Mouse (Mus musculus): ENCODE data around the gene Hoxa10. TPM values are rescaled to one million over a fixed set of nuclear protein-coding genes. Genes with fewer than 3 reads are reported as not detected.

The Hoxa10 gene
- polyA plus RNA-seq, 1 experiment from 2014 or later: 0.18 TPM

- Histone ChIP-seq H3K9ac (ENCODE audit: low read length) (peak overlapping the region; percentile 71), H3K4me1 (ENCODE audit: control insufficient read depth, insufficient read depth, low read length) (peaks cover 18% of the 10 kb centered on the region), H3K27ac (ENCODE audit: low read length) (peak overlapping the region; percentile 84), H3K4me3 (replicated peaks; ENCODE audit: low read length) (peak overlapping the region; percentile 71), H3K36me3 (ENCODE audit: control insufficient read depth, insufficient read depth, low read length) (no peaks in the 10 kb centered on the region), H3K27me3 (ENCODE audit: control insufficient read depth, insufficient read depth, low read length) (peaks cover 8% of the 10 kb centered on the region; the same call in 1 of the 2 replicates), H3K4me2 (ENCODE audit: low read depth, low read length) (peak overlapping the region; percentile 84), H3K9me3 (replicated peaks; ENCODE audit: control insufficient read depth, low read length) (no peaks in the 10 kb centered on the region)
- 20% methylated on average over 30 of the region's 30 CpGs for WGBS
- no peak for ATAC-seq (ENCODE audit: insufficient read depth, low FRiP score)
These were observed 40.4 kb downstream of the Hoxa10 start for GRCm38 (mm10) chr6:52200073-52200750.

GRCm38 (mm10) chr6:52197271-52197670 lies 43.4 kb downstream of the Hoxa10 start:
- Histone ChIP-seq H3K9me3 (replicated peaks; ENCODE audit: control insufficient read depth, low read length) (no peaks in the 10 kb centered on the region), H3K4me1 (ENCODE audit: control insufficient read depth, insufficient read depth, low read length) (peaks cover 29% of the 10 kb centered on the region), H3K9ac (ENCODE audit: low read length) (peak overlapping the region; percentile 58), H3K4me2 (ENCODE audit: low read depth, low read length) (peak overlapping the region; percentile 45), H3K36me3 (ENCODE audit: control insufficient read depth, insufficient read depth, low read length) (no peaks in the 10 kb centered on the region), H3K4me3 (replicated peaks; ENCODE audit: low read length) (peak overlapping the region; percentile 23), H3K27me3 (ENCODE audit: control insufficient read depth, insufficient read depth, low read length) (peaks cover 8% of the 10 kb centered on the region; the same call in 1 of the 2 replicates), H3K27ac (ENCODE audit: low read length) (peak overlapping the region; percentile 89)
- ATAC-seq (ENCODE audit: insufficient read depth, low FRiP score): peak; percentile 82
- WGBS: 4% methylated on average over 10 of the region's 10 CpGs

GRCm38 (mm10) chr6:52196811-52197210 lies 43.8 kb downstream of the Hoxa10 start:
- Histone ChIP-seq H3K27me3 (ENCODE audit: control insufficient read depth, insufficient read depth, low read length) (peaks cover 8% of the 10 kb centered on the region; the same call in 1 of the 2 replicates), H3K36me3 (ENCODE audit: control insufficient read depth, insufficient read depth, low read length) (no peaks in the 10 kb centered on the region), H3K9me3 (replicated peaks; ENCODE audit: control insufficient read depth, low read length) (no peaks in the 10 kb centered on the region), H3K4me2 (ENCODE audit: low read depth, low read length) (peak overlapping the region; percentile 45), H3K4me1 (ENCODE audit: control insufficient read depth, insufficient read depth, low read length) (peaks cover 29% of the 10 kb centered on the region), H3K9ac (ENCODE audit: low read length) (peak overlapping the region; percentile 58), H3K27ac (ENCODE audit: low read length) (peak overlapping the region; percentile 89), H3K4me3 (replicated peaks; ENCODE audit: low read length) (peak overlapping the region; percentile 23)
- no peak for ATAC-seq (ENCODE audit: insufficient read depth, low FRiP score)
- 14% methylated on average over 9 of the region's 9 CpGs for WGBS

GRCm38 (mm10) chr6:52194690-52195089 lies 46.0 kb downstream of the Hoxa10 start:
- peaks cover 29% of the 10 kb centered on the region for H3K4me1 ChIP-seq (ENCODE audit: control insufficient read depth, insufficient read depth, low read length)
- peak overlapping the region; percentile 85 for H3K27ac ChIP-seq (ENCODE audit: low read length)
- no peak for ATAC-seq (ENCODE audit: insufficient read depth, low FRiP score)
- 19% methylated on average over 10 of the region's 10 CpGs for WGBS
- H3K9me3 ChIP-seq (replicated peaks; ENCODE audit: control insufficient read depth, low read length): no peaks in the 10 kb centered on the region
- no peak overlapping the region for H3K4me3 ChIP-seq (replicated peaks; ENCODE audit: low read length)
- H3K27me3 ChIP-seq (ENCODE audit: control insufficient read depth, insufficient read depth, low read length): peaks cover 1% of the 10 kb centered on the region; the same call in 1 of the 2 replicates
- peak overlapping the region; percentile 63 for H3K9ac ChIP-seq (ENCODE audit: low read length)
- no peaks in the 10 kb centered on the region for H3K36me3 ChIP-seq (ENCODE audit: control insufficient read depth, insufficient read depth, low read length)
- peak overlapping the region; percentile 94 for H3K4me2 ChIP-seq (ENCODE audit: low read depth, low read length)

- H3K9ac ChIP-seq (ENCODE audit: low read length): peak overlapping the region; percentile 82
- peaks cover 38% of the 10 kb centered on the region for H3K4me1 ChIP-seq (ENCODE audit: control insufficient read depth, insufficient read depth, low read length)
- no peaks in the 10 kb centered on the region for H3K9me3 ChIP-seq (replicated peaks; ENCODE audit: control insufficient read depth, low read length)
- H3K4me2 ChIP-seq (ENCODE audit: low read depth, low read length): peak overlapping the region; percentile 94
- H3K4me3 ChIP-seq (replicated peaks; ENCODE audit: low read length): peak overlapping the region; percentile 71
- H3K36me3 ChIP-seq (ENCODE audit: control insufficient read depth, insufficient read depth, low read length): no peaks in the 10 kb centered on the region
- WGBS: 1% methylated on average over 43 of the region's 55 CpGs
- peak overlapping the region; percentile 95 for H3K27ac ChIP-seq (ENCODE audit: low read length)
- 0 out of 2 replicates have a peak, but pooled peaks cover 5% of the 10 kb centered on the region for H3K27me3 ChIP-seq (ENCODE audit: control insufficient read depth, insufficient read depth, low read length)
- peak; percentile 81 for ATAC-seq (ENCODE audit: insufficient read depth, low FRiP score)
These were observed 48.6 kb downstream of the Hoxa10 start for GRCm38 (mm10) chr6:52191860-52192550.

GRCm38 (mm10) chr6:52190906-52191810 lies 49.5 kb downstream of the Hoxa10 start, which contains the start of gene Hoxa4:
Gene Hoxa4 (minus strand): TSS chr6:52191753.
- peak within 1 kb of the TSS; percentile 94 for H3K4me2 ChIP-seq (ENCODE audit: low read depth, low read length)
- peak within 1 kb of the TSS; percentile 95 for H3K9ac ChIP-seq (ENCODE audit: low read length)
- peaks cover 37% of the 10 kb centered on the region for H3K4me1 ChIP-seq (ENCODE audit: control insufficient read depth, insufficient read depth, low read length)
- peak within 1 kb of the TSS; percentile 96 for H3K27ac ChIP-seq (ENCODE audit: low read length)
- WGBS: 1% methylated on average over 81 of the region's 102 CpGs
- peak within 1 kb of the TSS; percentile 71 for H3K4me3 ChIP-seq (replicated peaks; ENCODE audit: low read length)
- peak; percentile 6; the same call in 1 of the 2 replicates for ATAC-seq (ENCODE audit: insufficient read depth, low FRiP score)
- H3K36me3 ChIP-seq (ENCODE audit: control insufficient read depth, insufficient read depth, low read length): no peaks in the 10 kb centered on the region
- H3K27me3 ChIP-seq (ENCODE audit: control insufficient read depth, insufficient read depth, low read length): 0 out of 2 replicates have a peak, but pooled peaks cover 5% of the 10 kb centered on the region
- H3K9me3 ChIP-seq (replicated peaks; ENCODE audit: control insufficient read depth, low read length): no peaks in the 10 kb centered on the region

GRCm38 (mm10) chr6:52190410-52190809 lies 50.2 kb downstream of the Hoxa10 start:
- peak overlapping the region; percentile 95 for H3K9ac ChIP-seq (ENCODE audit: low read length)
- peak overlapping the region; percentile 96 for H3K27ac ChIP-seq (ENCODE audit: low read length)
- peak overlapping the region; percentile 71 for H3K4me3 ChIP-seq (replicated peaks; ENCODE audit: low read length)
- H3K4me2 ChIP-seq (ENCODE audit: low read depth, low read length): peak overlapping the region; percentile 94
- H3K36me3 ChIP-seq (ENCODE audit: control insufficient read depth, insufficient read depth, low read length): no peaks in the 10 kb centered on the region
- WGBS: 8% methylated on average over 23 of the region's 23 CpGs
- peaks cover 37% of the 10 kb centered on the region for H3K4me1 ChIP-seq (ENCODE audit: control insufficient read depth, insufficient read depth, low read length)
- no peaks in the 10 kb centered on the region for H3K9me3 ChIP-seq (replicated peaks; ENCODE audit: control insufficient read depth, low read length)
- no peak for ATAC-seq (ENCODE audit: insufficient read depth, low FRiP score)
- 0 out of 2 replicates have a peak, but pooled peaks cover 5% of the 10 kb centered on the region for H3K27me3 ChIP-seq (ENCODE audit: control insufficient read depth, insufficient read depth, low read length)

- H3K27ac ChIP-seq (ENCODE audit: low read length): peak overlapping the region; percentile 96
- peak overlapping the region; percentile 71 for H3K4me3 ChIP-seq (replicated peaks; ENCODE audit: low read length)
- WGBS: 20% methylated on average over 8 of the region's 8 CpGs
- peak overlapping the region; percentile 94 for H3K4me2 ChIP-seq (ENCODE audit: low read depth, low read length)
- H3K9ac ChIP-seq (ENCODE audit: low read length): peak overlapping the region; percentile 95
- H3K9me3 ChIP-seq (replicated peaks; ENCODE audit: control insufficient read depth, low read length): no peaks in the 10 kb centered on the region
- H3K36me3 ChIP-seq (ENCODE audit: control insufficient read depth, insufficient read depth, low read length): no peaks in the 10 kb centered on the region
- peaks cover 36% of the 10 kb centered on the region for H3K4me1 ChIP-seq (ENCODE audit: control insufficient read depth, insufficient read depth, low read length)
- H3K27me3 ChIP-seq (ENCODE audit: control insufficient read depth, insufficient read depth, low read length): 0 out of 2 replicates have a peak, but pooled peaks cover 5% of the 10 kb centered on the region
- ATAC-seq (ENCODE audit: insufficient read depth, low FRiP score): no peak
These were observed 50.7 kb downstream of the Hoxa10 start for GRCm38 (mm10) chr6:52189909-52190308.

Data from stomach, embryonic 16.5 days (tissue).